Mouse (Mus musculus): ENCODE data around the gene Ly6g6c.

DNA sequence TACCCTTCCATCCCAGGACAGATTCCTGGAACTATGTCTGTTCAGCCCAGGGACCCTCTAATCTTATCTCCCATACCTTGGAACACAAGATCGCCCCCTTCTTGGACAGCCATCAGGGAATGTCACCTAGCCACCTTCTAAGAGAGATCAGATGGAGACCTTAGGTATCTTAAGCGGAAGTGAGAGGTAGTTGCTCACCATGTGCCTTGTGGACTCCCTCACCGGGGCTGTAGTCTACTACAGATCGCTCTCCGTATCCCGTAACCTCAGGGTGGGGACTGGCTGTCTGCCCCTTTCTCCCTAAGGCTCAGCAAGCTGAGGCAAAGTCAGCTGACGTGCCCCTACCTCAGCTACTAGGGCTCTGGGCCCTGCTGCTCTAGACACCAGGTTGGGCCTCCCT, 38.9 kb downstream of the Ly6g6c start:
- no peak for TF ChIP-seq CTCF (conservative IDR thresholded peaks at IDR 0.05; ENCODE audit: low read length)
- TF ChIP-seq POU5F1 (IDR thresholded peaks at IDR 0.05; ENCODE audit: borderline replicate concordance, low read length): no peak

Data from E14TG2a.4 (cell line).